Mouse (Mus musculus): ENCODE results near the gene Uqcc2. TPM values are rescaled to one million over a fixed set of nuclear protein-coding genes. Genes with fewer than 3 reads are reported as not detected.

Gene Uqcc2
- polyA plus RNA-seq, 1 experiment from 2014 or later, result 400 TPM

- WGBS, result 58% methylated on average over 9 of the region's 9 CpGs
- no peak for DNase-seq (ENCODE audit: low spot score)
- 0 out of 2 replicates have a peak overlapping the region, but pooled peaks have one; percentile 5 for H3K4me3 ChIP-seq
- peaks cover 60% of the 10 kb centered on the region for H3K4me1 ChIP-seq
- no peaks in the 10 kb centered on the region for H3K9me3 ChIP-seq (replicated peaks)
- H3K27me3 ChIP-seq (ENCODE audit: low read depth, poor library complexity, severe bottlenecking), result no peaks in the 10 kb centered on the region
- H3K27ac ChIP-seq, result peak overlapping the region; percentile 63; the same call in 1 of the 2 replicates
- H3K36me3 ChIP-seq, result peaks cover 48% of the 10 kb centered on the region
These were observed 3.5 kb downstream of the Uqcc2 start for GRCm38 (mm10) chr17:27130246-27130645.

- 81% methylated on average over 7 of the region's 7 CpGs for WGBS
These were observed 3.9 kb downstream of the Uqcc2 start for GRCm38 (mm10) chr17:27129819-27130218.

GRCm38 (mm10) chr17:27129291-27129690 is 4.4 kb downstream of the Uqcc2 start:
- peaks cover 57% of the 10 kb centered on the region for H3K4me1 ChIP-seq
- no peak overlapping the region for H3K4me3 ChIP-seq
- peaks cover 57% of the 10 kb centered on the region for H3K36me3 ChIP-seq
- no peak overlapping the region for H3K27ac ChIP-seq
- no peaks in the 10 kb centered on the region for H3K27me3 ChIP-seq (ENCODE audit: low read depth, poor library complexity, severe bottlenecking)
- 89% methylated on average over 13 of the region's 13 CpGs for WGBS
- DNase-seq (ENCODE audit: low spot score), result no peak
- H3K9me3 ChIP-seq (replicated peaks), result no peaks in the 10 kb centered on the region

More at GRCm38 (mm10) chr17:27129819-27130218, 3.9 kb downstream of the Uqcc2 start:
- peaks cover 60% of the 10 kb centered on the region for H3K4me1 ChIP-seq
- H3K36me3 ChIP-seq, result peaks cover 52% of the 10 kb centered on the region
- 0 out of 2 replicates have a peak overlapping the region, but pooled peaks have one; percentile 5 for H3K4me3 ChIP-seq
- no peaks in the 10 kb centered on the region for H3K27me3 ChIP-seq (ENCODE audit: low read depth, poor library complexity, severe bottlenecking)
- DNase-seq (ENCODE audit: low spot score), result no peak
- peak overlapping the region; percentile 63; the same call in 1 of the 2 replicates for H3K27ac ChIP-seq
- no peaks in the 10 kb centered on the region for H3K9me3 ChIP-seq (replicated peaks)

- DNase-seq (ENCODE audit: low spot score), result no peak
- H3K4me3 ChIP-seq, result no peak overlapping the region
- H3K27me3 ChIP-seq (ENCODE audit: low read depth, poor library complexity, severe bottlenecking), result no peaks in the 10 kb centered on the region
- peaks cover 68% of the 10 kb centered on the region for H3K36me3 ChIP-seq
- H3K4me1 ChIP-seq, result peaks cover 46% of the 10 kb centered on the region
- no peak overlapping the region for H3K27ac ChIP-seq
- no peaks in the 10 kb centered on the region for H3K9me3 ChIP-seq (replicated peaks)
- WGBS, result 90% methylated on average over 5 of the region's 5 CpGs
These were observed 5.5 kb downstream of the Uqcc2 start for GRCm38 (mm10) chr17:27128189-27128588.

GRCm38 (mm10) chr17:27126974-27127373 is 6.7 kb downstream of the Uqcc2 start:
- Histone ChIP-seq H3K36me3 (peaks cover 77% of the 10 kb centered on the region), H3K4me1 (peaks cover 34% of the 10 kb centered on the region), H3K4me3 (no peak overlapping the region), H3K9me3 (replicated peaks) (no peaks in the 10 kb centered on the region), H3K27me3 (ENCODE audit: low read depth, poor library complexity, severe bottlenecking) (no peaks in the 10 kb centered on the region), H3K27ac (no peak overlapping the region)
- 87% methylated on average over 10 of the region's 10 CpGs for WGBS
- no peak for DNase-seq (ENCODE audit: low spot score)

GRCm38 (mm10) chr17:27125669-27126202 is 8.0 kb downstream of the Uqcc2 start:
- Histone ChIP-seq H3K27ac (no peak overlapping the region), H3K36me3 (peaks cover 79% of the 10 kb centered on the region), H3K4me3 (no peak overlapping the region), H3K9me3 (replicated peaks) (no peaks in the 10 kb centered on the region), H3K4me1 (peaks cover 30% of the 10 kb centered on the region), H3K27me3 (ENCODE audit: low read depth, poor library complexity, severe bottlenecking) (0 out of 2 replicates have a peak, but pooled peaks cover 10% of the 10 kb centered on the region)
- DNase-seq (ENCODE audit: low spot score), result no peak
- WGBS, result 90% methylated on average over 11 of the region's 11 CpGs

GRCm38 (mm10) chr17:27125185-27125584 is 8.5 kb downstream of the Uqcc2 start:
- Histone ChIP-seq H3K36me3 (peaks cover 80% of the 10 kb centered on the region), H3K27me3 (ENCODE audit: low read depth, poor library complexity, severe bottlenecking) (0 out of 2 replicates have a peak, but pooled peaks cover 10% of the 10 kb centered on the region), H3K27ac (no peak overlapping the region), H3K4me3 (no peak overlapping the region), H3K4me1 (peaks cover 30% of the 10 kb centered on the region), H3K9me3 (replicated peaks) (no peaks in the 10 kb centered on the region)
- DNase-seq (ENCODE audit: low spot score), result peak; percentile 92
- 32% methylated on average over 12 of the region's 12 CpGs for WGBS

DNA sequence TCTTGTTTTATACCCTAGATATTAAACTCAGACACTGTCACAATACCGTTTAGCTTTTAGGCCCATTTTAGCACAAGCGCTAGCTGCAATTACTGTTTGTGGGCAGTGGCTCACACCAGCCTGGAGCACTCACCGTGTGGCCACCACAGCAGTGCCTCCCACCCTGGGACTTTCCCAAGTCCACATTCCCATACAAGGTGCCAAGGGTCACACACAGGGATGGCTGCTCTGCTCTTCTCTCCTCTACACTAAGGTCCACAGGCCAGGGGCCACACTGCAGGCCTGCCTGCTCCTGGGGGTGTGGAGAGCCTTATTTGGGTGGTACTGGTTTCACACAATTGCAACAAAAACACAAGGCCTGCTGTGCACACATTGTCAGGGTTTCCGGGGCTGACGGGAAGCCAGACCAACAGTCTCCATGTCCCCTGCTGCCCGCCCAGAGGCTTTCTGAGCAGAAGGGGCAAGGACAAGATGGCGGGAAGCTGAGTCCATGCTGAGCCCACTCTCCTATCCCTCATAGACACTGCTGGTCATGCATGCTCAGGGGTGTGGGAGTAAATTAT is 9.8 kb downstream of the Uqcc2 start:
- 93% methylated on average over 7 of the region's 7 CpGs for WGBS
- Histone ChIP-seq H3K27me3 (ENCODE audit: low read depth, poor library complexity, severe bottlenecking) (0 out of 2 replicates have a peak, but pooled peaks cover 10% of the 10 kb centered on the region), H3K27ac (no peak overlapping the region), H3K4me3 (no peak overlapping the region), H3K9me3 (replicated peaks) (no peaks in the 10 kb centered on the region), H3K36me3 (peaks cover 79% of the 10 kb centered on the region), H3K4me1 (peaks cover 24% of the 10 kb centered on the region)
- DNase-seq (ENCODE audit: low spot score), result no peak

DNA sequence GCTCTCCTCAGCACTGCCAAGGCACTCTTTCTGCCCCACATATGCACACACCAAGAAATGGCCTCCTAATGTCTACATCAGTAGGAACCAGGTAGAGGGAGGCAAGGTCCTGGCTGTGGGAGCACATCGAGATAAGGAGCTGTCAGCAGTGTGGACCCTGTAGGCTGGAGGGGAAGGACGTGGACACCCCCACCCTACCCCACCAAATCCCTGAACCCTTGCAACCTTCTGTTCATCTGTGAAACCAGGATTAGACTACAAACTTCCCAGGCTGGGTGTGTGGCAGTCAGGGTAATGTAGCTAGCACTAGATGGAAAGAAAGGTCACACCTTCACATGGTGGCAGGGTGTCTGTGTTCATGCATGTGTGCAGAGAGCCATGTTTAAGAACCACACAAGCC is 10.6 kb downstream of the Uqcc2 start:
- Histone ChIP-seq H3K36me3 (peaks cover 79% of the 10 kb centered on the region), H3K4me3 (no peak overlapping the region), H3K27me3 (ENCODE audit: low read depth, poor library complexity, severe bottlenecking) (0 out of 2 replicates have a peak, but pooled peaks cover 10% of the 10 kb centered on the region), H3K4me1 (peaks cover 24% of the 10 kb centered on the region), H3K27ac (no peak overlapping the region), H3K9me3 (replicated peaks) (no peaks in the 10 kb centered on the region)
- 95% methylated on average over 2 of the region's 2 CpGs for WGBS
- DNase-seq (ENCODE audit: low spot score), result no peak

DNA sequence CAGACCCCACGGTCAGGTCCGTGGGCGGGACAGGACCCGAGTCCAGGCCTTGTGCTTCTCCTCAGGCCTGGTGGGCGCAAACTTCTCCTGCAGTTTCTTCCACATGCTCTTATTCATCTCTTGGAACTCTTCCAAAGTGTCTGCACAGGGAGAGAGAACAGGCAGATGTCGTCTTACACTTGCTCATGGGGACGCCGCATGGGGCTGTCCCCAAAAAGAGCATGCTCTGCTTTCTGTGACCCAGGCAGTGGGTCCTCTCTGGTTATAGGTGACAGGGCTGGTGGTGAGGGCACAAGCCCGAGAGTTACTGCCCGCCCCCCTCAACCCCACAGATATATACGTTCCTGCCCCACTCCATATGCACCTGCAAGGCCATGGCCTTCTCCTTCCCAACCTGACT is 11.0 kb downstream of the Uqcc2 start:
- DNase-seq (ENCODE audit: low spot score), result no peak
- peaks cover 81% of the 10 kb centered on the region for H3K36me3 ChIP-seq
- H3K27ac ChIP-seq, result no peak overlapping the region
- H3K4me3 ChIP-seq, result no peak overlapping the region
- WGBS, result 93% methylated on average over 11 of the region's 11 CpGs
- H3K27me3 ChIP-seq (ENCODE audit: low read depth, poor library complexity, severe bottlenecking), result 0 out of 2 replicates have a peak, but pooled peaks cover 10% of the 10 kb centered on the region
- H3K4me1 ChIP-seq, result peaks cover 24% of the 10 kb centered on the region
- H3K9me3 ChIP-seq (replicated peaks), result no peaks in the 10 kb centered on the region

- Histone ChIP-seq H3K4me1 (peaks cover 24% of the 10 kb centered on the region), H3K27me3 (ENCODE audit: low read depth, poor library complexity, severe bottlenecking) (0 out of 2 replicates have a peak, but pooled peaks cover 10% of the 10 kb centered on the region), H3K4me3 (no peak overlapping the region), H3K9me3 (replicated peaks) (no peaks in the 10 kb centered on the region), H3K36me3 (peaks cover 91% of the 10 kb centered on the region), H3K27ac (peak overlapping the region; percentile 42; the same call in 1 of the 2 replicates)
- WGBS, result 80% methylated on average over 7 of the region's 7 CpGs
- DNase-seq (ENCODE audit: low spot score), result no peak
These were observed 11.9 kb downstream of the Uqcc2 start for GRCm38 (mm10) chr17:27121781-27122180.

GRCm38 (mm10) chr17:27121266-27121665 is 12.4 kb downstream of the Uqcc2 start:
- H3K27ac ChIP-seq, result peak overlapping the region; percentile 42
- peaks cover 24% of the 10 kb centered on the region for H3K4me1 ChIP-seq
- H3K36me3 ChIP-seq, result peaks cover 95% of the 10 kb centered on the region
- no peak overlapping the region for H3K4me3 ChIP-seq
- H3K9me3 ChIP-seq (replicated peaks), result no peaks in the 10 kb centered on the region
- H3K27me3 ChIP-seq (ENCODE audit: low read depth, poor library complexity, severe bottlenecking), result 0 out of 2 replicates have a peak, but pooled peaks cover 10% of the 10 kb centered on the region
- WGBS, result 49% methylated on average over 14 of the region's 14 CpGs
- DNase-seq (ENCODE audit: low spot score), result no peak

- H3K27me3 ChIP-seq (ENCODE audit: low read depth, poor library complexity, severe bottlenecking), result 0 out of 2 replicates have a peak, but pooled peaks cover 10% of the 10 kb centered on the region
- peak overlapping the region; percentile 20 for H3K27ac ChIP-seq
- peak overlapping the region; percentile 14; the same call in 1 of the 2 replicates for H3K4me3 ChIP-seq
- H3K36me3 ChIP-seq, result peaks cover 95% of the 10 kb centered on the region
- no peaks in the 10 kb centered on the region for H3K9me3 ChIP-seq (replicated peaks)
- peaks cover 24% of the 10 kb centered on the region for H3K4me1 ChIP-seq
- WGBS, result 15% methylated on average over 18 of the region's 18 CpGs
- peak; percentile 88 for DNase-seq (ENCODE audit: low spot score)
These were observed 13.1 kb downstream of the Uqcc2 start for GRCm38 (mm10) chr17:27120561-27121024.

All from limb, embryonic 10.5 days (tissue).